Mouse (Mus musculus): ENCODE data around the gene Picalm. TPM values are rescaled to one million over a fixed set of nuclear protein-coding genes. Genes with fewer than 3 reads are reported as not detected.
"Not testable (repeated sequence)": the region's sequence is repeated elsewhere in the genome, so short reads cannot be mapped to it uniquely, and the experiment has no call there.

Picalm gene
- total RNA-seq, 2 experiments from 2014 or later: 168 to 206 TPM

- no peak for DNase-seq (ENCODE audit: low spot score in 2 of 2)
Measured at GRCm38 (mm10) chr7:90200251-90200650, 70.2 kb downstream of the Picalm start.

- no peak for DNase-seq (ENCODE audit: low spot score in 2 of 2)
Measured at GRCm38 (mm10) chr7:90201877-90202465, 72.0 kb downstream of the Picalm start.

- DNase-seq (ENCODE audit: low spot score in 2 of 2): no peak
Measured at GRCm38 (mm10) chr7:90203914-90204313, 73.9 kb downstream of the Picalm start.

GRCm38 (mm10) chr7:90210116-90210515, 80.1 kb downstream of the Picalm start:
- no peak for DNase-seq (ENCODE audit: low spot score in 2 of 2)

- no peak for DNase-seq (ENCODE audit: low spot score in 2 of 2)
Measured at GRCm38 (mm10) chr7:90210947-90211346, 80.9 kb downstream of the Picalm start.

- DNase-seq (ENCODE audit: low spot score in 2 of 2): no peak
Measured at GRCm38 (mm10) chr7:90216511-90216910, 86.5 kb downstream of the Picalm start.

GRCm38 (mm10) chr7:90218122-90218521, 88.1 kb downstream of the Picalm start:
- DNase-seq (ENCODE audit: low spot score in 2 of 2): no peak

GRCm38 (mm10) chr7:90221487-90221886, 91.5 kb downstream of the Picalm start:
- DNase-seq (ENCODE audit: low spot score in 2 of 2): no peak

- DNase-seq (ENCODE audit: low spot score in 2 of 2): no peak
Measured at GRCm38 (mm10) chr7:90228075-90228474, 98.1 kb downstream of the Picalm start.

- DNase-seq (ENCODE audit: low spot score in 2 of 2): not testable (repeated sequence)
Measured at GRCm38 (mm10) chr7:90228884-90229283, 98.9 kb downstream of the Picalm start.

GRCm38 (mm10) chr7:90231431-90231830, 101.4 kb downstream of the Picalm start:
- no peak for DNase-seq (ENCODE audit: low spot score in 2 of 2)

GRCm38 (mm10) chr7:90233921-90234320, 103.9 kb downstream of the Picalm start:
- peak in 1 of 2 experiments; percentile 43 for DNase-seq (ENCODE audit: low spot score in 2 of 2)

- no peak for DNase-seq (ENCODE audit: low spot score in 2 of 2)
Measured at GRCm38 (mm10) chr7:90236289-90236905, 106.4 kb downstream of the Picalm start.

- DNase-seq (ENCODE audit: low spot score in 2 of 2): no peak
Measured at GRCm38 (mm10) chr7:90243151-90243550, 113.1 kb downstream of the Picalm start.

GRCm38 (mm10) chr7:90243643-90244042, 113.6 kb downstream of the Picalm start:
- no peak for DNase-seq (ENCODE audit: low spot score in 2 of 2)

- DNase-seq (ENCODE audit: low spot score in 2 of 2): no peak
Measured at GRCm38 (mm10) chr7:90252946-90253345, 122.9 kb downstream of the Picalm start.

GRCm38 (mm10) chr7:90258701-90259100, 128.7 kb downstream of the Picalm start:
- no peak for DNase-seq (ENCODE audit: low spot score in 2 of 2)

GRCm38 (mm10) chr7:90259899-90260298, 129.9 kb downstream of the Picalm start:
- no peak for DNase-seq (ENCODE audit: low spot score in 2 of 2)

GRCm38 (mm10) chr7:90261902-90262599, 132.0 kb downstream of the Picalm start:
- DNase-seq (ENCODE audit: low spot score in 2 of 2): no peak

All from gastrocnemius, postnatal 4 days (tissue).